Mouse (Mus musculus): Measurements from ENCODE around the gene Tmem44. TPM values are rescaled to one million over a fixed set of nuclear protein-coding genes. Genes with fewer than 3 reads are reported as not detected.

The Tmem44 gene
- polyA plus RNA-seq, 1 experiment: 1.1 TPM

DNA sequence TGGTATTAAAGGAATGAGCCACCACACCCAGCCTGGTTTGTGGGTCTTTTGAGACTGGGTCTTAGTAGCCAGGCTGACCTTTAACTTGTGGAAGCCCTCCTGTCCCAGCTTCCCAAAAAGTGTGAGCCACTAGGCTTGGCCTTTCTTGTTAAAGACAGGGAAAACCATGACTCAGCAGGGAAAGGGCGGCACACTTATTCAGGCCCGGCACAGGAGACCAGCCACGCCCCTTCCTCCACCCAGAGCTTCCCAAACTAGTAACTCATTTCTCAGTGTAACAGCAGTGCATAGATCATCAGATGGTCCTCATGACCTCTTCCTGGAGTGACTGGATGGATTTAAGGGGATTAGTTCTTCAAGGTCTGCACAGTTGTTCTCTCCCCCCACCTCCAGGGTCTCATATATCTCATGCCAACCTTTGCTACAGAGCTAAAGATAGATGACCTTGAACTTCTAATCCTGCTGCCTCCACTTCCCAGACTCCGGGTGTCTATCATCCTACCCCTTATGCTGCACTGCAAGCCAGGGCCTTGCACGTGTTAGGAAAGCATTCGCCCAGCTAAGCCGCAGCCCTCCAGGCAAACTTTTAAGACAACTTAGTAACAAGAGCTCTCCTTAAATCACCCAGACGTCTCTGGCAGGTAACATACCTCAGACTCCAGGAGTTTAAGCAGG, 38.1 kb downstream of the Tmem44 start:
- Histone ChIP-seq H3ac (ENCODE audit: control insufficient read depth, insufficient read length) (no peak overlapping the region), H3K4me2 (ENCODE audit: low read depth) (peak overlapping the region; percentile 88)
- TF ChIP-seq CEBPB (IDR thresholded peaks at IDR 0.05; ENCODE audit: insufficient read depth, poor library complexity, severe bottlenecking) (no peak), TCF3 (IDR thresholded peaks at IDR 0.05; ENCODE audit: insufficient read length, low read depth) (no peak), POLR2AphosphoS2 (IDR thresholded peaks at IDR 0.05; ENCODE audit: insufficient read length, low read depth) (peak; percentile 40), SRF (IDR thresholded peaks at IDR 0.05; ENCODE audit: control insufficient read depth, insufficient read length, low read depth) (no peak), MYOG (IDR thresholded peaks at IDR 0.05; ENCODE audit: control insufficient read depth in 1 of 3, insufficient read depth in 1 of 3, insufficient read length in 2 of 3, low read depth in 2 of 3) (peak in 1 of 3 experiments; percentile 44), USF1 (IDR thresholded peaks at IDR 0.05; ENCODE audit: low read depth) (peak; percentile 28), POLR2A (IDR thresholded peaks at IDR 0.05; ENCODE audit: insufficient read length, low read depth) (peak; percentile 33), E2F4 (IDR thresholded peaks at IDR 0.05; ENCODE audit: insufficient read depth) (no peak), MAX (IDR thresholded peaks at IDR 0.05; ENCODE audit: low read depth) (no peak), MYOD1 (IDR thresholded peaks at IDR 0.05; ENCODE audit: control insufficient read depth in 1 of 3, insufficient read length in 2 of 3, low read depth in 2 of 3) (peak in 1 of 3 experiments; percentile 53), REST (IDR thresholded peaks at IDR 0.05; ENCODE audit: insufficient read depth, insufficient read length) (no peak), TCF12 (IDR thresholded peaks at IDR 0.05; ENCODE audit: insufficient read depth, poor library complexity, severe bottlenecking) (no peak)

DNA sequence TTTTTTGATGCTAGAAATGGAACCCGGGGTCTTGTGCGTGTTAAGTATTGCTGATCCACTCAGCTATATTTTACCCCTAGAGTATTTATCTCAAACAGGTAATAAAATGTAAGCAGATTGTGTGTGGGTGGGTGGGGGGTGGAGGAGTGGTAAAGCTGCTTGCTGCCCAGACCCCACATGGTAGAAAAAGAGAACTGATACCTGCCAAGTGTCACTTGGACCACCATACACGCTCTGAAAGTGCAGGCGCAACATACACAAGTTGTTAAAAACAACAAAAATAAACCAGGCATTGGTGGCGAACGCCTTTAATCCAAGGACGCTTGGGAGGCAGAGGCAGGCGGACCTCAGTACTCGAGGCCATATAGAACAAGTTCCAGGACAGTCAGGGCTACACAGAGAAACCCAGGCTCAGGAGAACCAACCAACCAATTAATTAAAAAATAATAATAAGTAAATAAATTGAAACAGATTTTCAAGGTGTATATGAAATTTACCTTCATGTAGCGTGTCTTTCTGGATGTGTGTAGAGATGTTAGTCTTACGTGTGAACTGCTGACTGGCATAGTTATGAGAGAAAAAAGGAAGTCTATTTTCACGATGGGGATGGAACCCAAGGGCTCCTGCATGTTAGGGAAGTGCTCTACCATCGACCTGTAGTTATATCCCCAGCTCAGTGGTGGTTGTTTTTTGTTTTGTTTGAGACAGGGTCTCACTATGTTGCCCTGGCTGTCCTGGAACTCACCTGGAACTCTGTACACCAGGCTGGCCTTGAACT, 38.9 kb downstream of the Tmem44 start:
- no peak overlapping the region for H3ac ChIP-seq (ENCODE audit: control insufficient read depth, insufficient read length)
- no peak for TF ChIP-seq E2F4 (IDR thresholded peaks at IDR 0.05; ENCODE audit: insufficient read depth)
- peak; percentile 26 for TF ChIP-seq POLR2A (IDR thresholded peaks at IDR 0.05; ENCODE audit: insufficient read length, low read depth)
- H3K27me3 ChIP-seq (ENCODE audit: control insufficient read depth, insufficient read depth, insufficient read length): no peaks in the 10 kb centered on the region
- peak overlapping the region; percentile 51 for H3K4me3 ChIP-seq
- peak overlapping the region; percentile 88 for H3K4me2 ChIP-seq (ENCODE audit: low read depth)
- no peaks in the 10 kb centered on the region for H3K36me3 ChIP-seq (ENCODE audit: control insufficient read depth, insufficient read depth)
- H3K79me2 ChIP-seq (ENCODE audit: control insufficient read depth, insufficient read depth): peaks cover 3% of the 10 kb centered on the region

More for the DNA sequence above, 38.1 kb downstream of the Tmem44 start:
- Histone ChIP-seq H3K27me3 (ENCODE audit: control insufficient read depth, insufficient read depth, insufficient read length) (no peaks in the 10 kb centered on the region), H3K79me2 (ENCODE audit: control insufficient read depth, insufficient read depth) (peaks cover 3% of the 10 kb centered on the region), H3K4me3 (peak overlapping the region; percentile 51), H3K36me3 (ENCODE audit: control insufficient read depth, insufficient read depth) (no peaks in the 10 kb centered on the region)

DNA sequence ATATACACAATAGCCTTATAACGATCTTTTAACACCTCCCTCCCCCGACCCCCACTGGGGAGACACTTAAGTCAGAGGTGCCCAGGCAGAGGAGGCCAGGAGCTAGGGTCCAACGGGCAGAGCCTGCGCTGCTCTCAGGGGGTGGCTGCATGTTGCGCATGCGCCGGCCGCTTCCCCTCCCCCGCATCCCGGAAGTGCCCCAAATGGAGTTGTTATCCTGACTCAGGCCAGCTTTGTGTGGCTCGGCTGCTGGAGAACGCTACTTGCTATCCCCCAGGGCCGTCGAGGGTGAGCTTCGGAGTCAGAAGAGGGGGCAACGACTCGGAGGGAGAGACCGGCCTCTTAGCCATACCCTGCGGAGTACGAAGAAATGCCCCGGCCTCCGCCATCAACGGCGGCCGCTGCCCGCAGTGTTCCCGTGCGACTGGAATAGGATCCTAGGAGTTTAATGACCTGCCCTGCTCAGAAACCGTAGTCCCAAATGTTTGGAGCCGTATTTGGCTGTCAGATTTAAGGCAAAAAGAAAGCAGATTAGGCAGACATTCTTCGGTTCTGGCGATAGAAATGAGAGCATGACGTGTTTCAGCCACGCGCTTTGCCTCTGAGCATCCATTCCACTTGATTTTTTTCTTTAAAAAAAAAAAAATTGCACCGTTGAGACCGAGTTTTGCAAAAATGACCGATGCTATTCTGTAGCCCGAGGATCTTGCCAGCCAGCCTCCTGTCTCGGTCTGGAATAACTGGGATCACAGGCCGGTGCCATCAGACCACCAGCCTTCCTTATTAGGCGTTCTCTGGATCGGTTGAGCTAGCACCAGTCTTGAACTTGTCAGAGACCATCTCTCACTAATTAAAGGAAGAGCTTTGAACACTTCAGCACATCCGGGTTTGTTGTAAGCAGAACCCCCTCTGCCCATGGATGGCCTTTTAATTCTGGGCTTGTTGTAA, 39.9 kb downstream of the Tmem44 start:
- Histone ChIP-seq H3K36me3 (ENCODE audit: control insufficient read depth, insufficient read depth) (no peaks in the 10 kb centered on the region), H3K4me3 (peak overlapping the region; percentile 51), H3K79me2 (ENCODE audit: control insufficient read depth, insufficient read depth) (peaks cover 3% of the 10 kb centered on the region), H3ac (ENCODE audit: control insufficient read depth, insufficient read length) (no peak overlapping the region), H3K4me2 (ENCODE audit: low read depth) (peak overlapping the region; percentile 88), H3K27me3 (ENCODE audit: control insufficient read depth, insufficient read depth, insufficient read length) (no peaks in the 10 kb centered on the region)
- TF ChIP-seq E2F4 (IDR thresholded peaks at IDR 0.05; ENCODE audit: insufficient read depth): no peak
- no peak for TF ChIP-seq MYOG (IDR thresholded peaks at IDR 0.05; ENCODE audit: control insufficient read depth in 1 of 3, insufficient read depth in 1 of 3, insufficient read length in 2 of 3, low read depth in 2 of 3)
- TF ChIP-seq SRF (IDR thresholded peaks at IDR 0.05; ENCODE audit: control insufficient read depth, insufficient read length, low read depth): peak; percentile 99
- TF ChIP-seq MAX (IDR thresholded peaks at IDR 0.05; ENCODE audit: low read depth): no peak
- no peak for TF ChIP-seq REST (IDR thresholded peaks at IDR 0.05; ENCODE audit: insufficient read depth, insufficient read length)
- TF ChIP-seq POLR2A (IDR thresholded peaks at IDR 0.05; ENCODE audit: insufficient read length, low read depth): peak; percentile 90
- TF ChIP-seq USF1 (IDR thresholded peaks at IDR 0.05; ENCODE audit: low read depth): no peak
- no peak for TF ChIP-seq TCF3 (IDR thresholded peaks at IDR 0.05; ENCODE audit: insufficient read length, low read depth)
- no peak for TF ChIP-seq TCF12 (IDR thresholded peaks at IDR 0.05; ENCODE audit: insufficient read depth, poor library complexity, severe bottlenecking)
- TF ChIP-seq POLR2AphosphoS2 (IDR thresholded peaks at IDR 0.05; ENCODE audit: insufficient read length, low read depth): peak; percentile 86

DNA sequence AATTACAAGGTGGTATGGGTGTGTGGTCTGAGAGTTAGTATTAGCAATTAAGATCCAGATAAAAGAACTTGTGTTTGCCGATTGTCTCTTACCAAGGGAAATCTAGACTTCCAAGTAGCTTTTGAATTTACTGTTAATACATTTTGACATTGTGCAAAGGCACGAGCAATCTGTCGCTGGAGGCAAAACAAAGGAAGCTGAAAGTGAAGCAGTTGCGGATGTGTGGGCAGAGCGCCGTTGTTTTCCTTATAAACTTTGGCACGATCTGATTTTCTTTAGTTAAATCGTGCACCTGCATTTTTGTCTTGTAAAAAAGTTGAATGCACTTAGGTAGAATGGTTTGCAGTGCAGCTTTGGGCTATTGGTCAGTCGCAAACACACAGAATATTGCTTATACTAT, 40.6 kb downstream of the Tmem44 start:
- TF ChIP-seq USF1 (IDR thresholded peaks at IDR 0.05; ENCODE audit: low read depth) (no peak), REST (IDR thresholded peaks at IDR 0.05; ENCODE audit: insufficient read depth, insufficient read length) (no peak), TCF3 (IDR thresholded peaks at IDR 0.05; ENCODE audit: insufficient read length, low read depth) (no peak), MYOD1 (IDR thresholded peaks at IDR 0.05; ENCODE audit: control insufficient read depth in 1 of 3, insufficient read length in 2 of 3, low read depth in 2 of 3) (no peak), CEBPB (IDR thresholded peaks at IDR 0.05; ENCODE audit: insufficient read depth, poor library complexity, severe bottlenecking) (no peak), TCF12 (IDR thresholded peaks at IDR 0.05; ENCODE audit: insufficient read depth, poor library complexity, severe bottlenecking) (no peak), MYOG (IDR thresholded peaks at IDR 0.05; ENCODE audit: control insufficient read depth in 1 of 3, insufficient read depth in 1 of 3, insufficient read length in 2 of 3, low read depth in 2 of 3) (no peak), MAX (IDR thresholded peaks at IDR 0.05; ENCODE audit: low read depth) (no peak), POLR2AphosphoS2 (IDR thresholded peaks at IDR 0.05; ENCODE audit: insufficient read length, low read depth) (no peak), SRF (IDR thresholded peaks at IDR 0.05; ENCODE audit: control insufficient read depth, insufficient read length, low read depth) (no peak), E2F4 (IDR thresholded peaks at IDR 0.05; ENCODE audit: insufficient read depth) (no peak), POLR2A (IDR thresholded peaks at IDR 0.05; ENCODE audit: insufficient read length, low read depth) (no peak)
- Histone ChIP-seq H3ac (ENCODE audit: control insufficient read depth, insufficient read length) (no peak overlapping the region), H3K27me3 (ENCODE audit: control insufficient read depth, insufficient read depth, insufficient read length) (no peaks in the 10 kb centered on the region), H3K79me2 (ENCODE audit: control insufficient read depth, insufficient read depth) (peaks cover 3% of the 10 kb centered on the region), H3K4me2 (ENCODE audit: low read depth) (peak overlapping the region; percentile 88), H3K4me3 (peak overlapping the region; percentile 51), H3K36me3 (ENCODE audit: control insufficient read depth, insufficient read depth) (no peaks in the 10 kb centered on the region)
